Mouse (Mus musculus) embryonic fibroblast, embryonic 13.5 days (primary cell): ENCODE data around the gene Gm20661.

Source experiments
- CTCF ChIP-seq: IDR thresholded peaks from 2 replicates; pipeline ENCODE4 v1.5.1; 2011; ENCODE audit warnings: mild to moderate bottlenecking, control low read depth, low read length, moderate library complexity, borderline replicate concordance; ENCODE audit not compliant: insufficient read depth
- POLR2A ChIP-seq: IDR thresholded peaks from 2 replicates; pipeline ENCODE4 v1.6.1; 2011; ENCODE audit warnings: low read depth, mild to moderate bottlenecking, control low read depth, low read length, moderate library complexity

DNA sequence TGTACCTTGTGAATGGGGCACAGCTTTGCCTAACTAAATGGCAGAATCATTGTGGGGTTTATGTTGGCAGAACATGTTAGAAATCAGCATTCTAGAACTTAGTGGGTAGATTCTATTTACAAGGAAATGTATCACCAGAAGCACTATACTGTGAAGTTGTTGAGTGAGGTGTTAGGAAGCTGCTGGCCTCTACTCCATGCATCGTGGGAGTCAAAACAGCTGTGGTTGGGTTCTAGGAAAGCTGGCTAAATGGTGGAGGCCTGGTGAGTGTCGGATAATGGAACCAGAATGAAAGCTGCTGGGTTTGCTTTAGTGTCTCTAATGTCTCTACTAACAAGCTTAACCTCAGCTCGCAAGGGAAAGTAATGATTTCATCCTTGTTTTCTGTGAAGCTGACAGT is 34.3 kb downstream of the Gm20661 start:
- TF ChIP-seq CTCF = no peak
- no peak for TF ChIP-seq POLR2A
